In genomic region chr16:97953300-97953699, GRCm38 (mm10) we compare ENCODE assay signal across 23 mouse cellular contexts. TPM values are rescaled to one million over a fixed set of nuclear protein-coding genes. Genes with fewer than 3 reads are reported as not detected.
A peak's percentile ranks its signal among the peaks of the same experiment; 100 is the strongest.
DNase-seq lines count a peak whose midpoint lies in the region; ATAC-seq and TF ChIP-seq lines count a peak whose summit lies in the region.
"Had no signal": no experiment of that assay in that cellular context is flagged by ENCODE, and none has a peak within 500 bp of the region (broad histone marks: within the 10 kb centered on the region; RNA-seq: fewer than 3 reads in every experiment).

No protein-coding gene starts in this region.

- no peak overlapping the region for H3K27ac ChIP-seq in heart, embryonic 10.5 days
- H3K27ac ChIP-seq in liver, embryonic 14.5 days, result peak overlapping the region; percentile 65
- peak overlapping the region; percentile 72 for H3K27ac ChIP-seq in macrophage
- no peak overlapping the region for H3K27ac ChIP-seq in kidney, embryonic 14.5 days (ENCODE audit: low read depth, low read length)
- H3K27ac ChIP-seq: embryonic facial prominence, embryonic 12.5 days; forebrain, embryonic 13.5 days; heart, adult 2 months; heart, embryonic 13.5 days; hindbrain, embryonic 12.5 days had no signal

- H3K4me3 ChIP-seq in heart, embryonic 10.5 days, result no peak overlapping the region
- no peak overlapping the region for H3K4me3 ChIP-seq in liver, embryonic 14.5 days (ENCODE audit: insufficient read depth in 1 of 2, low read depth in 2 of 2, low read length in 2 of 2)
- H3K4me3 ChIP-seq in macrophage (ENCODE audit: inconsistent target), result no peak overlapping the region
- H3K4me3 ChIP-seq in kidney, embryonic 14.5 days (ENCODE audit: low read length), result no peak overlapping the region
- H3K4me3 ChIP-seq: embryonic facial prominence, embryonic 12.5 days; forebrain, embryonic 13.5 days; heart, adult 2 months; heart, embryonic 13.5 days; hindbrain, embryonic 12.5 days had no signal

- WGBS in heart, embryonic 10.5 days, result 79% methylated on average over 2 of the region's 2 CpGs
- 16% methylated on average over 2 of the region's 2 CpGs for WGBS in liver, embryonic 14.5 days (ENCODE audit: insufficient replicate concordance)
- WGBS in macrophage (ENCODE audit: missing documents), result 93% methylated on average over 2 of the region's 2 CpGs
- 89% methylated on average over 2 of the region's 2 CpGs for WGBS in kidney, embryonic 14.5 days

- peaks cover 55% of the 10 kb centered on the region for H3K79me2 ChIP-seq in macrophage (ENCODE audit: inconsistent target)

- ATAC-seq in common myeloid progenitor, adult 5-6 weeks (replicated peaks; ENCODE audit: low read depth, poor library complexity, severe bottlenecking), result peak; percentile 51; the same call in 1 of the 2 replicates
- peak; percentile 82 for ATAC-seq in liver, embryonic 14.5 days (ENCODE audit: insufficient read depth)
- no peak for ATAC-seq in kidney, embryonic 14.5 days (ENCODE audit: low FRiP score, low TSS enrichment)
- no peak for ATAC-seq in frontal cortex, adult (ENCODE audit: low TSS enrichment)
- ATAC-seq in granulocyte monocyte progenitor cell, adult 5-6 weeks (replicated peaks; ENCODE audit: poor library complexity, severe bottlenecking), result no peak
- ATAC-seq: activated CD4-positive, CD25-positive, alpha-beta regulatory T cell, adult 4 months; forebrain, embryonic 13.5 days; forebrain, postnatal 0 days; hindbrain, embryonic 16.5 days; inflammation-experienced regulatory T-cells, adult 6 months; Patski had no signal

- H3K9ac ChIP-seq in liver, embryonic 14.5 days (replicated peaks), result no peak overlapping the region; the same call in 1 of the 2 replicates
- H3K9ac ChIP-seq in kidney, embryonic 14.5 days (ENCODE audit: low read depth, low read length), result no peak overlapping the region
- H3K9ac ChIP-seq: embryonic facial prominence, embryonic 12.5 days; forebrain, embryonic 13.5 days; forebrain, postnatal 0 days; heart, embryonic 13.5 days; hindbrain, embryonic 12.5 days had no signal

- H3K36me3 ChIP-seq in heart, embryonic 10.5 days, result peaks cover 43% of the 10 kb centered on the region
- H3K36me3 ChIP-seq in liver, embryonic 14.5 days (replicated peaks; ENCODE audit: control insufficient read depth, insufficient read depth, low read depth), result peaks cover 9% of the 10 kb centered on the region
- H3K36me3 ChIP-seq in macrophage (ENCODE audit: inconsistent target), result peaks cover 50% of the 10 kb centered on the region
- peaks cover 72% of the 10 kb centered on the region for H3K36me3 ChIP-seq in kidney, embryonic 14.5 days (ENCODE audit: control insufficient read depth, insufficient read depth, low read length)

- peaks cover 34% of the 10 kb centered on the region for H3K4me1 ChIP-seq in heart, embryonic 10.5 days
- peaks cover 18 to 36% of the 10 kb centered on the region in 2 experiments for H3K4me1 ChIP-seq in liver, embryonic 14.5 days (replicated peaks; ENCODE audit: control insufficient read depth in 2 of 2, insufficient read depth in 2 of 2, low read length in 1 of 2)
- no peaks in the 10 kb centered on the region for H3K4me1 ChIP-seq in kidney, embryonic 14.5 days (ENCODE audit: control insufficient read depth, insufficient read depth, low read length)
- H3K4me1 ChIP-seq: forebrain, embryonic 13.5 days had no signal

- no peaks in the 10 kb centered on the region for H3K27me3 ChIP-seq in heart, embryonic 10.5 days (ENCODE audit: insufficient read depth, poor library complexity, severe bottlenecking)
- no peaks in the 10 kb centered on the region for H3K27me3 ChIP-seq in liver, embryonic 14.5 days (ENCODE audit: control insufficient read depth, insufficient read depth, low read length)
- no peaks in the 10 kb centered on the region for H3K27me3 ChIP-seq in kidney, embryonic 14.5 days (ENCODE audit: control insufficient read depth, insufficient read depth, low read length)
- H3K27me3 ChIP-seq: embryonic facial prominence, embryonic 12.5 days; forebrain, embryonic 13.5 days; hindbrain, embryonic 12.5 days; Patski had no signal

- peak; percentile 68 for TF ChIP-seq EP300 in liver, embryonic 14.5 days (IDR thresholded peaks at IDR 0.05; ENCODE audit: low read depth)

- DNase-seq in heart, embryonic 10.5 days (ENCODE audit: low spot score), result peak; percentile 54
- no peak for DNase-seq in heart, postnatal 10 days
- DNase-seq in liver, embryonic 14.5 days (ENCODE audit: low read depth in 3 of 3, low spot score in 3 of 3), result peak in 1 of 3 experiments; percentile 44
- DNase-seq: adrenal gland, postnatal 14 days; cerebellum, adult 11-12 months; cerebellum, adult 9-11 months; forebrain, postnatal 0 days; gastrocnemius, postnatal 36 days; heart, adult 2 months; heart, postnatal 4 days had no signal

- intact Hi-C loops in heart, postnatal 10 days (cut with DNase I), result no loop called here

- no peak for TF ChIP-seq CTCF in liver, embryonic 14.5 days (IDR thresholded peaks at IDR 0.05; ENCODE audit: low read depth)

- peak overlapping the region; percentile 11 for H3K4me2 ChIP-seq in liver, embryonic 14.5 days (ENCODE audit: low read depth)
- no peak overlapping the region for H3K4me2 ChIP-seq in kidney, embryonic 14.5 days (replicated peaks; ENCODE audit: low read depth, low read length)
- H3K4me2 ChIP-seq: embryonic facial prominence, embryonic 12.5 days; forebrain, embryonic 13.5 days; heart, embryonic 13.5 days; hindbrain, embryonic 12.5 days had no signal

- no peaks in the 10 kb centered on the region for H3K9me3 ChIP-seq in heart, embryonic 10.5 days
- H3K9me3 ChIP-seq in liver, embryonic 14.5 days (ENCODE audit: control insufficient read depth, low read length), result no peaks in the 10 kb centered on the region
- H3K9me3 ChIP-seq in kidney, embryonic 14.5 days (ENCODE audit: control insufficient read depth, low read length), result no peaks in the 10 kb centered on the region
- H3K9me3 ChIP-seq: embryonic facial prominence, embryonic 12.5 days; forebrain, embryonic 13.5 days; heart, embryonic 13.5 days; hindbrain, embryonic 12.5 days had no signal

RNA-seq across cellular contexts. Expression of gene C2cd2, which starts 9.1 kb away (rescaled TPM):
- 16.3 and 18.4 TPM in 2 replicates for polyA plus RNA-seq in heart, embryonic 10.5 days (2016; fragmentation: Nextera tagmentation; extraction: Ambion mirVana)
- 10 to 100 TPM; 23.4 to 26.6 TPM for total RNA-seq in heart, postnatal 10 days (2021)
- total RNA-seq in common myeloid progenitor, adult 5-6 weeks (2017), result 20.3 and 29.3 TPM in 2 replicates
- 1.5 and 1.9 TPM in 2 replicates for polyA plus RNA-seq in liver, embryonic 14.5 days (2012; rRNA removed)
- polyA plus RNA-seq in liver, embryonic 14.5 days (2014; fragmentation: Nextera tagmentation; extraction: Ambion mirVana), result 4.6 and 6.2 TPM in 2 replicates
- 10 to 100 TPM in 19 of 26 experiments, 1 to 10 TPM in 7; 5.0 to 22.7 (median 13.6) TPM for total RNA-seq in macrophage (2018; cell fraction: chromatin; rRNA removed)
- 10 to 100 TPM in 24 of 26 experiments, 1 to 10 TPM in 2; 7.6 to 20.1 (median 15.0) TPM for total RNA-seq in macrophage (2018; cell fraction: cytosol; rRNA removed)
- total RNA-seq in macrophage (2018; cell fraction: nucleus; rRNA removed), result 10 to 100 TPM in 24 of 26 experiments, 1 to 10 TPM in 2; 8.1 to 35.8 (median 17.6) TPM
- polyA plus RNA-seq in macrophage (2018), result 8.6 to 22.8 TPM (median 15.3 TPM) in 3 replicates
- 12.6 and 20.6 TPM in 2 replicates for polyA plus RNA-seq in kidney, embryonic 14.5 days (2014; fragmentation: Nextera tagmentation; extraction: Ambion mirVana)
- total RNA-seq in granulocyte monocyte progenitor cell, adult 5-6 weeks (2014; fragmentation: Nextera tagmentation), result 10.5 and 13.9 TPM in 2 replicates
- 14.7 and 20.5 TPM in 2 replicates for total RNA-seq in granulocyte monocyte progenitor cell, adult 5-6 weeks (2017)

RNA-seq across cellular contexts. Expression of gene Zbtb21, which starts 9.1 kb away (rescaled TPM):
- 10.1 and 10.2 TPM in 2 replicates for polyA plus RNA-seq in heart, embryonic 10.5 days (2016; fragmentation: Nextera tagmentation; extraction: Ambion mirVana)
- total RNA-seq in heart, postnatal 10 days (2021), result 10 to 100 TPM; 12.2 to 12.4 TPM
- total RNA-seq in common myeloid progenitor, adult 5-6 weeks (2017), result 14.7 and 20.9 TPM in 2 replicates
- polyA plus RNA-seq in liver, embryonic 14.5 days (2012; rRNA removed), result 3.3 and 3.5 TPM in 2 replicates
- 2.3 and 3.2 TPM in 2 replicates for polyA plus RNA-seq in liver, embryonic 14.5 days (2014; fragmentation: Nextera tagmentation; extraction: Ambion mirVana)
- 100 to 1,000 TPM in 17 of 26 experiments, 10 to 100 TPM in 9; 78.4 to 290 (median 111) TPM for total RNA-seq in macrophage (2018; cell fraction: chromatin; rRNA removed)
- 10 to 100 TPM; 26.5 to 50.0 (median 35.2) TPM for total RNA-seq in macrophage (2018; cell fraction: cytosol; rRNA removed)
- 100 to 1,000 TPM in 6 of 26 experiments, 10 to 100 TPM in 20; 57.1 to 122 (median 88.7) TPM for total RNA-seq in macrophage (2018; cell fraction: nucleus; rRNA removed)
- 18.7 to 27.0 TPM (median 20.6 TPM) in 3 replicates for polyA plus RNA-seq in macrophage (2018)
- 12.3 and 14.1 TPM in 2 replicates for polyA plus RNA-seq in kidney, embryonic 14.5 days (2014; fragmentation: Nextera tagmentation; extraction: Ambion mirVana)
- 9.5 and 11.3 TPM in 2 replicates for total RNA-seq in granulocyte monocyte progenitor cell, adult 5-6 weeks (2014; fragmentation: Nextera tagmentation)
- total RNA-seq in granulocyte monocyte progenitor cell, adult 5-6 weeks (2017), result 9.4 and 11.4 TPM in 2 replicates

RNA-seq across cellular contexts. Expression of gene B230307C23Rik, which starts 43.8 kb away (rescaled TPM):
- polyA plus RNA-seq in heart, embryonic 10.5 days (2016; fragmentation: Nextera tagmentation; extraction: Ambion mirVana), result 15.3 and 20.1 TPM in 2 replicates
- 1 to 10 TPM; 7.9 to 9.0 TPM for total RNA-seq in heart, postnatal 10 days (2021)
- total RNA-seq in common myeloid progenitor, adult 5-6 weeks (2017), result 38.6 and 43.5 TPM in 2 replicates
- 7.1 and 9.7 TPM in 2 replicates for polyA plus RNA-seq in liver, embryonic 14.5 days (2012; rRNA removed)
- polyA plus RNA-seq in liver, embryonic 14.5 days (2014; fragmentation: Nextera tagmentation; extraction: Ambion mirVana), result 12.2 and 12.3 TPM in 2 replicates
- total RNA-seq in macrophage (2018; cell fraction: chromatin; rRNA removed), result 100 to 1,000 TPM in 8 of 26 experiments, 10 to 100 TPM in 18; 18.0 to 150 (median 77.7) TPM
- total RNA-seq in macrophage (2018; cell fraction: cytosol; rRNA removed), result 10 to 100 TPM; 21.9 to 78.7 (median 43.6) TPM
- 100 to 1,000 TPM in 4 of 26 experiments, 10 to 100 TPM in 22; 18.8 to 121 (median 67.0) TPM for total RNA-seq in macrophage (2018; cell fraction: nucleus; rRNA removed)
- polyA plus RNA-seq in macrophage (2018), result 30.1 to 43.1 TPM (median 36.6 TPM) in 3 replicates
- 28.8 and 29.3 TPM in 2 replicates for polyA plus RNA-seq in kidney, embryonic 14.5 days (2014; fragmentation: Nextera tagmentation; extraction: Ambion mirVana)
- total RNA-seq in granulocyte monocyte progenitor cell, adult 5-6 weeks (2014; fragmentation: Nextera tagmentation), result 39.0 and 72.4 TPM in 2 replicates
- 28.9 and 68.4 TPM in 2 replicates for total RNA-seq in granulocyte monocyte progenitor cell, adult 5-6 weeks (2017)

Comparison
In these comparisons a context has a peak if more than half of its experiments do, and no peak if none do; other contexts are left out.
1. H3K27ac ChIP-seq: peak in liver, embryonic 14.5 days (single experiment) and macrophage (single experiment); none in heart, embryonic 10.5 days (single experiment) and kidney, embryonic 14.5 days (single experiment).
2. ATAC-seq: peak in common myeloid progenitor, adult 5-6 weeks (single experiment) and liver, embryonic 14.5 days (single experiment); none in kidney, embryonic 14.5 days (single experiment), frontal cortex, adult (single experiment) and granulocyte monocyte progenitor cell, adult 5-6 weeks (single experiment).